Mouse (Mus musculus) kidney, adult 2 months (tissue): Measurements from ENCODE around the gene Dgat2. TPM values are rescaled to one million over a fixed set of nuclear protein-coding genes. Genes with fewer than 3 reads are reported as not detected.

ENCODE experiments used
- DNase-seq: peaks from one replicate; pipeline ENCODE4 v3.0.0; 2021
- H3K27ac ChIP-seq: fragments of 200-500 bp; 2 replicates; pipeline ENCODE4 v1.5.1; 2012; ENCODE audit warnings: low read depth, low read length, control low read depth, inconsistent platforms; ENCODE audit not compliant: insufficient read depth
- H3K27me3 ChIP-seq: fragments of 200-500 bp; replicated peaks from 2 replicates; pipeline ENCODE4 v1.6.1; 2012; ENCODE audit warnings: mild to moderate bottlenecking, moderate library complexity, low read length, inconsistent platforms; ENCODE audit not compliant: control insufficient read depth, insufficient read depth
- H3K36me3 ChIP-seq: fragments of 200-500 bp; 2 replicates; pipeline ENCODE4 v1.6.1; 2012; ENCODE audit warnings: mild to moderate bottlenecking, moderate library complexity, low read length, inconsistent platforms; ENCODE audit not compliant: control insufficient read depth, insufficient read depth
- H3K4me1 ChIP-seq: fragments of 200-500 bp; 2 replicates; pipeline ENCODE4 v1.6.1; 2011; ENCODE audit warnings: low read length; ENCODE audit not compliant: control insufficient read depth, insufficient read depth
- H3K4me3 ChIP-seq: fragments of 200-500 bp; 2 replicates; pipeline ENCODE4 v1.5.1; 2011; ENCODE audit warnings: mild to moderate bottlenecking, low read depth, low read length, control low read depth; ENCODE audit not compliant: insufficient read depth
- CTCF ChIP-seq: fragments of 200-500 bp; conservative IDR thresholded peaks from 2 replicates; pipeline ENCODE4 v1.5.1; 2011; ENCODE audit warnings: low read depth, mild to moderate bottlenecking, control low read depth, low read length, moderate library complexity, mixed read lengths; ENCODE audit not compliant: insufficient read depth, insufficient read length
- POLR2A ChIP-seq: fragments of 200-500 bp; IDR thresholded peaks from one replicate; pipeline ENCODE4 v1.6.1; 2011; ENCODE audit warnings: low read depth, low read length, control low read depth
- WGBS: fragments of 180-500 bp; shearing (Covaris S2); methylation state at CpG from one replicate; pipeline ENCODE4 v1.1.7; 2018; 5-methylcytosine and 5-hydroxymethylcytosine counted together
- polyA plus RNA-seq: library from polyadenylated mRNA; depleted of rRNA; stranded (reverse); fragments of >200 nt; gene quantifications from 2 replicates; pipeline ENCODE4 v1.2.3, GENCODE M21; 2012

The Dgat2 gene
- polyA plus RNA-seq, 1 experiment, result 286 TPM

DNA sequence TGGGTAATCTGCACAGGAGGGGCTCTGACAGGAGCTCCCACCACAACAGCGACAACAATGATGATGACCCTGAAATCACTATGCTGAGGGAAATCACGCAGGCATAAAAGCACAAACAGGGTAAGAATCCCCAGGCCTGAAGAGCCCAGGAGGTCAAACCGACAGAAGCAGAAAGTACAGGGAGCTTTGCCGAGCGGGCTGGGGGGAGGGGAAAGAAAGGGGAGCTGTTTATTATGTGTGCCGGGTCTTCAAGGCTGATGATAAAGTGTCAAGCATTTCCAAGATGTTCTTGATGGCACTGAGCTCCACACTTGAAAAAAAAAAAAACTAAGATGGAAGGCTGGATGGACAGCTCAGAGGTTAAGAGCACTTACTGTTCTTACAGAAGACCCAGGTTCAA, 45.7 kb downstream of the Dgat2 start:
- no peak overlapping the region for H3K4me3 ChIP-seq
- H3K27me3 ChIP-seq, result no peaks in the 10 kb centered on the region
- peaks cover 22% of the 10 kb centered on the region for H3K4me1 ChIP-seq
- DNase-seq, result no peak
- no peak overlapping the region for H3K27ac ChIP-seq
- H3K36me3 ChIP-seq, result no peaks in the 10 kb centered on the region
- 56% methylated on average over 6 of the region's 6 CpGs for WGBS
- TF ChIP-seq POLR2A (no peak), CTCF (no peak)

DNA sequence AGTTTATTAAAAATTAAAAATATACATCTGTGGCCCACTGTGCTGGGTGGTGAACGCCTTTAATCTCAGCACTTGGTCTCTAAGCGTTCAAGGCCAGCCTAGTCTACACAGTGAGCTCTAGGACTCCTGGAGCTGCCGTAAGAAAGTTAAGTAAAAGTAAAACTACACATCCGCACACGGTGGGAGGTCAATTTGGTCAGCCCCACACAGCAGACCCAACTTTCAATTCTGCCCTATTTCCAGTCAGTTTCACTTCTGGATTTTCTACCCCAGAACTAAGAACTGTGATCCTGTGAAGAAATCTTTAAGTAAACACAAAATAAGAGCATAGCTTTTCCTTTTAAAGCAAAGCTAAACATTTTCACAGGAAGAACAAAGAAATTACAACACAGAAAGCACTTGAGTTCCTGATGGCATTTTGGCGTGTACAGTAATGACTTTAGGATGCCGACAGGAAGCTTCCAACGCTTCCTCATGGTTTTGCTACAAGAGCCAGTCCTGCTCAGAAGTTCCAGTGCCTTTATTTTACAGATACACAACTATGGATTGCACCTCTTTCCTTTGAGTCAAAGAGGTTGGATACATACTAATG, 48.6 kb downstream of the Dgat2 start:
- H3K36me3 ChIP-seq, result no peaks in the 10 kb centered on the region
- DNase-seq, result no peak
- 68% methylated on average over 8 of the region's 8 CpGs for WGBS
- H3K27ac ChIP-seq, result peak overlapping the region; percentile 63
- no peak overlapping the region for H3K4me3 ChIP-seq
- TF ChIP-seq CTCF (no peak), POLR2A (no peak)
- H3K4me1 ChIP-seq, result peaks cover 21% of the 10 kb centered on the region
- no peaks in the 10 kb centered on the region for H3K27me3 ChIP-seq

DNA sequence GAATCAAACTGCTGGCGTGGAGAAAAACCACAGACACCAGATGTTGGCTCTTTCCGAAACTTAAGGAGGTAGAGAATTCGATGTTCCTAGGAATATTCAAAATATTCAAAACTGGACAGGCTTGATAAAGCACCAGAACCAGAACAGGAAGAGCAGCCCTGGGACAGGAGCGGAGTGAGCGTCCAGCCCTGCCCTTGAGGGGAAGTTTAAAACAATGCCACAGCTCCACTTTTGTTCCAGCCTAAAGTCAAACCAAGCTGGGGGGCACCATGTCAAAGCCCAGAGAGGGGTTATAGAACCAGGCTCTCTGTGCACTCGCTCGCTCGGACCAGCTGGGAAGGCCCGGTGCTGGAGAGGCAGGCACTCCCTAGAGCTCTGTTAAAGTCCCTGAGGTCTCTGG, 49.9 kb downstream of the Dgat2 start:
- Histone ChIP-seq H3K4me3 (no peak overlapping the region), H3K27ac (peak overlapping the region; percentile 54), H3K4me1 (peaks cover 26% of the 10 kb centered on the region), H3K36me3 (no peaks in the 10 kb centered on the region), H3K27me3 (no peaks in the 10 kb centered on the region)
- DNase-seq, result peak; percentile 47
- TF ChIP-seq CTCF (no peak), POLR2A (no peak)
- 58% methylated on average over 9 of the region's 9 CpGs for WGBS

DNA sequence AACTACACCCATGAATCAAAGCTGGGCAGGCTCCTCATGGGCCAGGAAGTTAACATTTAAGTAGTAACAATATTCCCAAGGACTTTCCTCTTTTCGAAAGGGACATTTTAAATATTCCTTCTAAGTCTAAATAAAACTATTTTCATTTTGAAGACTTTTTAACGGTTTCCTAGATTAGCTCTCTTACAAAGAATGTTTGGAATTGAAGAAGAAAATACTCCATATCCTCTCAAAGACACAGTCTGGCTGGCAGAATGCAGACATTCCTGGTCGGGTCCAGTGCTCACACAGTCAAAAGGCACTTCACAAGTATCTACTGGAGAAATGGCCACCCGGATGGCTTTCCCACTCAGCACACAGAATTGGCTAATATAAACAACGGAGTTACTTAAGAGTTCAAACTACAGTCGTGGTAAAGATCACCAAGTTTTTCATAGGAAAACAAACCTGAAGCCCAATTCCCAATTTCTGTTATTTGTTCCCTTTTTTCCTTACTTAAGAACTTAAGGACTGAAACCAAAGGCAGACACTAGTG, 50.6 kb downstream of the Dgat2 start:
- TF ChIP-seq CTCF (no peak), POLR2A (no peak)
- Histone ChIP-seq H3K36me3 (no peaks in the 10 kb centered on the region), H3K4me1 (peaks cover 30% of the 10 kb centered on the region), H3K4me3 (no peak overlapping the region), H3K27ac (peak overlapping the region; percentile 54), H3K27me3 (no peaks in the 10 kb centered on the region)
- WGBS, result 21% methylated on average over 6 of the region's 6 CpGs
- peak; percentile 50 for DNase-seq

DNA sequence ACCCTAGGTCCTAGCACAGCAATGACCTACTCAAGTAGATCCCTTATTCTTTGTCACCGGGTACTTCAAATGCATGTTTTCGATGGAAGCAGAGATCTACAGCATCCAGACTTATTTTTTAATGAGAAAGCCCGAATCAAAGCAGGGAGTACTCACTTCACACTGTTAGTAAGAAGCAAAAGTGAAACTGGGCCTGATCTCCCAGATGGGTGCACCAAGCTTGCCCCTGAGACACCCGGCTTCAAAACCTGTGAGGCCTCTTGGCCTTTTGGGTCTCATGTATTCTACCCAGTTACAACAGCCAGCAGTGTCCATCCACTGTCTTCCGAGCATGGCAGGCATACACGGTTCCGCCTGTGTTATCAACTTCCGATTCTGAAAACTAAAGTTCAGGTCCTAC, 53.6 kb downstream of the Dgat2 start:
- WGBS, result 84% methylated on average over 8 of the region's 8 CpGs
- no peak for TF ChIP-seq CTCF
- TF ChIP-seq POLR2A, result no peak
- no peak for DNase-seq
- H3K4me3 ChIP-seq, result no peak overlapping the region
- H3K4me1 ChIP-seq, result peaks cover 24% of the 10 kb centered on the region
- no peak overlapping the region for H3K27ac ChIP-seq
- H3K36me3 ChIP-seq, result no peaks in the 10 kb centered on the region
- no peaks in the 10 kb centered on the region for H3K27me3 ChIP-seq

DNA sequence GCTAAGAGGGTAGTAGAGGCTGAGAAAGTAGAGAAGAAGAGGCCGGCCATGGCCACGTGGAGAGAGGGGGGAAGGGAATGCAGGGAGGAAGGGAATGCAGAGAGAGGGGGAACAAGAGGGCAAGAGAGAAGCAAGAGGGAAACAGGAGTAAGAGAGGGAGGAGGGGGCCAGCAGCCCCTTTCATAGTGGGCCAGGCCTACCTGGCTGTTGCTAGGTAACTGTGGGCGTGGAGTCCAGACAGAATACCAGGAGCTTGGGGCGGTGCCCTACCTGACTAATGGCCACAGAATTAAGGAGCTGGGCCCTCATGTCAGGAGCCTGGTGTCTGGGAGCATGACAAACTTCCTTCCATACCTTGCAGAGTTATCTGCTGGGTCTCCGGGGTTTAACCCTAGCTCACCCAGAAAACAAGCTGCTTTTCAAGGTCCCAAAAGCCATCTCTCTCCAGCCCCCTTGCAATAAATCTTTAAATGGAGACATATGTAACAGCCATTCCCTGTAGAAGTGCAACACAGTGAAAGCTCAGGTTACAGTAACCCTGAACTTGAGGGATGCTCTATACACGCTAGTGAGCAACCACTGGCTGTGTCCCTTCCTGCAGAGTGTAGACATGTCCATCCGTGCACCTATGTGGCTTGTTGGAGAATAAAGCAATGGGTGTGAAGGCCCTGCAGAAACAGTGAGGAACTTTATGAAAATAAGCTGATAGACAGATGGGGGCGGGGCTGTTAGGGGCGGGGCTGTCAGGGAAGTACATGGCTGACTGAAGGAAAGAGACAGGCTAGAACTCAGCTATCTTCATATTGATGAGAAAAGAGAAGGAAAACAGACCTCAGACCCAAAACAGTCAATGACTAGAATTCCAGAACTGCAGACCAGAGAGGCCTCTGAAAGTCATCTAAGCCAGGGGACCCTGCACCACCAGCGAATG, 54.2 kb downstream of the Dgat2 start:
- no peak for DNase-seq
- TF ChIP-seq POLR2A (no peak), CTCF (no peak)

DNA sequence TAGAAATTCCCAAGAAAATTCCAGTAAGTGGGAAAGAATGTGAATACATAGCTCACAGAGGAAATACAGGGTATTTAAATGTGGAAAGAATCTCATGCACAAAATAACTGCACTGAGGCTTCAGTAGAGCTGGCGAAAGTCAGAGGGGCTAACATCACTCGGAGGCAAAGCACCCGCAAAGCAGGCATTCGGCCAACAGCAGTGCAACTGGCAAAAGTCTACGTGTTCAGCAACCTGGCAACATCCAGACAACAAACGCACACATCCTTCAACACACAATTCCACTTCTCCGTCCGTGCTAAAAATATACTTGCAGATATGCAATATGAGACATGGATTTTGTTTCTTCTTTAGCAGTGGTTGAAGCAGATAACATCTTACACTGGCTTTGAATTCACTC, 56.5 kb downstream of the Dgat2 start:
- 35% methylated on average over 8 of the region's 8 CpGs for WGBS
- TF ChIP-seq CTCF (no peak), POLR2A (no peak)
- no peak for DNase-seq
- Histone ChIP-seq H3K4me1 (peaks cover 24% of the 10 kb centered on the region), H3K36me3 (no peaks in the 10 kb centered on the region), H3K27me3 (no peaks in the 10 kb centered on the region), H3K27ac (no peak overlapping the region), H3K4me3 (no peak overlapping the region)

More for the DNA sequence above, 54.2 kb downstream of the Dgat2 start:
- WGBS, result 58% methylated on average over 10 of the region's 10 CpGs
- Histone ChIP-seq H3K27me3 (no peaks in the 10 kb centered on the region), H3K36me3 (no peaks in the 10 kb centered on the region), H3K27ac (no peak overlapping the region), H3K4me1 (peaks cover 24% of the 10 kb centered on the region), H3K4me3 (no peak overlapping the region)
